Mouse (Mus musculus) heart, adult 8-10 months (tissue): Measurements from ENCODE around the gene Lbx2. TPM values are rescaled to one million over a fixed set of nuclear protein-coding genes. Genes with fewer than 3 reads are reported as not detected.

Experiments used
- DNase-seq: peaks from one replicate; pipeline ENCODE4 v3.0.0; 2022; ENCODE audit warnings: low spot score
- total RNA-seq, 4 experiments: library from RNA; stranded (reverse); gene quantifications; 2 replicates each; pipeline ENCODE4 v1.2.4; 2022

Gene Lbx2
- 1 to 10 TPM in 3 of 4 experiments, under 1 TPM in 1; 0.90 to 2.9 (median 1.3) TPM for total RNA-seq

GRCm38 (mm10) chr6:83086121-83087035 lies at the start of gene Lbx2:
TSS of gene Lbx2 (plus strand) at chr6:83086367.
- DNase-seq: no peak

DNA sequence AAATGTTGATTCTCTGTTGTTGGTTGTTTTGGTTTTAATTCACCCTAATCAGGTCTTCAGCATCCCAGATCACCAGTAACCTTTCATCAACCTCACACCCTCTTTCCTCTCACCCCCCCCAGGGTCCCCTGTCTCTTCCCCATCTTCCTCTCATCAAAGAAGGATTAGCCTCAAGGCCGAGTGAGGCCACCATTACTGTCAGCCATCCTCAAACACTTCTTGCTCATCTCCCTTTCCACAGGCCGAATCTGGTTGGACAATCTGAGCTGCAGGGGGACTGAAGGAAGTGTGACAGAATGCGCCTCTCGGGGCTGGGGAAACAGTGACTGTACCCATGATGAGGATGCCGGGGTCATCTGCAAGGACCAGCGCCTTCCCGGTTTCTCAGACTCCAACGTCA lies 49.0 kb upstream of the Lbx2 start:
- DNase-seq: no peak

GRCm38 (mm10) chr6:83038496-83039012 lies 47.6 kb upstream of the Lbx2 start:
- DNase-seq: peak; percentile 94

DNA sequence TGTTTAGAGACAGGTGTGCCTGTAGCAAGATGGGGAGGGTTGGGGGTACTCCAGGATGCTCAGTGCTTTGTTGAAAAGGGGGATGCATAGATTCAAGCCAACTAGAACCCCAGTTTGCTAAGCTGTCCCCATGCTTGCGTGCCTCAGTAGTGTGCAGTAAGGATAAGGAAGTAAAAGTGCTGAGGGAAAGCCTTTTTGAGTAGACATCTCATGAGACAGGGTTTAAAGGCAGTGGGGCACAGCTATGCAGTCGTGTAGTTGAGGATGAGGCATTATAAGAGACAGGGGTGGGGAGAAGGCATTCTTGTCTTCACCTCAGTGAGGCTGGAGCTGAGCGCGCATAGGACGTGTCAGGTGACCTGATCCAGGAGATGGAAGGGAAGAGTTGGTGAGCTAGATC lies 45.6 kb upstream of the Lbx2 start:
- DNase-seq: no peak

- no peak for DNase-seq
These were observed 42.6 kb upstream of the Lbx2 start for GRCm38 (mm10) chr6:83043561-83043960.

DNA sequence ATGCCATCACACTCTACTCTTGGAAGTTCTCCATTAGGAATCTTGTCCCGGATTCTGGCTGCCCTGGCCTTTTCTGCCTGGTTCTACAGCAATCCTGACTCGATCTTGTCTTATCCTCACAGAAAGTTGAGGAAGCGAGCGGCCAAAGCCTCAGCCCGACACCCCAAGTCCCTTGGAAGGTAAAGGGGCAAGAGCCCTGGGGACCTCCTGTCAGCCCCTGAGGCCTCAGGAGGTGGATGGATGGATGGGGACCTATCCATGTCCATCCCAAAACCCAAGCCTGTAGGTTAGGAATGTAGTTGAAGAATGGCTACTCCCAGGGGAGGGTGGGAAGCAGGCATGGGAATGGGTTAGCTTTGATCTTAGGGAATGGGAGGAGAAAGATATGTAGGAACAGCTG lies 42.2 kb upstream of the Lbx2 start:
- no peak for DNase-seq

GRCm38 (mm10) chr6:83044742-83045141 lies 41.4 kb upstream of the Lbx2 start:
- DNase-seq: peak; percentile 55

DNA sequence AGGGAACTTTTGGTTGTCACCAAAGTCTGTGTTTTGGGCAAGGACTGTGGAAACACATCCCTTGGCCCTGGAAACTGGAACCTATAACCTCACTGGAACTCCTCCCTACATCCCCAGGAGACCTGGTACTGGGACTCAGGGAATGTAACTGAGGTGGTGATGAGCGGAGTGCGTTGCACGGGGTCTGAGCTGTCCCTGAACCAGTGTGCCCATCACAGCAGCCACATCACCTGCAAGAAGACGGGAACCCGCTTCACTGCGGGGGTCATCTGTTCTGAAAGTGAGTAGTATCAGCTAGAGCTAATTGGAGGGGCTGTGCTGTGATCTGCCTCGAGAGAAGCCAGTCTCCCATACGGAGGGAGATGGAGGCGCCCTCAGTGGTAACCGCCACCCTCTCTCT lies 36.8 kb upstream of the Lbx2 start:
- DNase-seq: no peak

GRCm38 (mm10) chr6:83053136-83053960 lies 32.8 kb upstream of the Lbx2 start:
- no peak for DNase-seq

GRCm38 (mm10) chr6:83054074-83054851 lies 31.9 kb upstream of the Lbx2 start, which contains the start of gene Aup1:
TSS of gene Aup1 (plus strand) at chr6:83054521.
- DNase-seq: peak; percentile 96

- DNase-seq: no peak
These were observed 31.2 kb upstream of the Lbx2 start, which contains the start of gene Htra2 for GRCm38 (mm10) chr6:83054871-83055431. TSS of gene Htra2 (minus strand) at chr6:83055273.

DNA sequence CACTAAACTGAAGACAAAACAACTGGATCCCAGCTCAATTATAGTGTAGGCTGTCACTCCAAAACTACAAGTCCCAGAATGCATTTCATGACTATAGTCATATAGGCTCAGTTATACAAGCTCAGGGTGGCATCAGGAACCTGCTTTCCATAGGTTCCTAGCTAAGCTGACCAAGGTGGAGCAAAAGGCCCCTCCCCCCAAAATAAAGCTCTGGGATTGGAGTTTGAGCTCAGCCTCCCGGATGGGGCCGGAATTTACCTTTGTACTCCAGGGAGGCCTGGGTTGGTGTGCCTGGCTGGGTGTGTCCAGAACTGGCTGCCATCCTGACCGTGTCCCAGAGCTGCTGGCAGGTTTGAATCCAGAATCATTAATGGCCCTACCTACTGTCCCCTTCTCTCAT lies 28.4 kb upstream of the Lbx2 start, which contains the start of gene Dqx1:
Gene Dqx1, plus strand, starts transcription at position 55 of the 400 bp plus-strand sequence.
- no peak for DNase-seq

DNA sequence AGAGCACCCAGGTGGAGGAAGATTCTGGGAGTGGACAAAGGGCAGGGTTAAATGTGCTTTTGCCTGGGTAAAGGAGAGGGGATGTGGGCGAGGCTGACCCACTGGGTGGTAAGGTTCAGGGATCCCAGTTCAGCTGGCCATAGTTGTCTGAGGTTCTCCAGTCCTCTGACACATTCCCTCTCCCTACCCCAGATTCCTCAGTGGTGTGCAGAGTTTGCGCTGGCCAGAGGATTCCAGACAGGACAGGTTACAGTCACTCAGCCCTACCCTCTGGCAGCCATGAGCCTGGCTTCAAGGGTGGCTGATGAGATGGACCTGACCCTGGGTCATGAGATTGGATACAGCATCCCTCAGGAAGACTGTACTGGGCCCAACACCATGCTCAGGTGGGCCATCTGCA lies 27.4 kb upstream of the Lbx2 start:
- no peak for DNase-seq

DNA sequence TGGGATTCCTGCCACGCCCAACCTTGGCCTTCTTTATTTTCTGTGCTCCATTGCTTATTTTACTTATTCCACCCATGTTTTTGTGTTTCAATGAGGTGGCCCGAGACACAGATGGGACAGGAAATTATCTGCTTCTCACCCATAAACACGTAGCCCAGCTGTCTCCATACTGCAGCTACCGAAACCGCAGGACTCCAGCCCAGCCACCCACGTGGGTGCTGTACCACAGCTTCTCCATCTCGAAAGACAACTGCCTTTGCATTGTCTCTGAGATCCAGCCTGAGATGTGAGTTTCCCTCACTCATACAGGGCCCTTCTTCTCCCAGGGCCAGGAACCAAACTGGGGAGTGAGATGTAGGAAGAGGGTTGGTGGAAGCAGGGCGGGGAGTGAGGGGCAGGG lies 20.2 kb upstream of the Lbx2 start:
- no peak for DNase-seq

GRCm38 (mm10) chr6:83066441-83066840 lies 19.7 kb upstream of the Lbx2 start:
- DNase-seq: no peak

DNA sequence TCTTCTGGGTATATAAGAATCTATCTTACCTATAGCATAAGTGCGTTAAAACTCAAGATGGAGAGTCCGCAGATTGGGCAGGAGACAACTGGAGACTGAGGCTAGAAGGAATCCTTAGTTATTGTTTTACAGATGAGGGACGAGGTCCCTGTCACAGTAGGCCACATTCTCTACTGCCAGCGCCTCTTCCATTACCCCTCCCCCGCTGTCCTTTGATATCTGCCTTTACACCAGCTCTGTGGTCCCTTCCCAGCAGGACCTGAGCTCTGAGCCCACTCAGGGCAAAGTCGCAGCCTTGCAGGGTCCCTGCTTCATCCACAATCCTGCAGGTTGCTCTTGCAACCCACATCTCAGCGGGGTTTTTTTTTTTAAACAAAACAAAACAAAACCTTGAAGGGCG lies 17.9 kb upstream of the Lbx2 start:
- no peak for DNase-seq

- DNase-seq: no peak
These were observed 17.3 kb upstream of the Lbx2 start for GRCm38 (mm10) chr6:83068706-83069487.

DNA sequence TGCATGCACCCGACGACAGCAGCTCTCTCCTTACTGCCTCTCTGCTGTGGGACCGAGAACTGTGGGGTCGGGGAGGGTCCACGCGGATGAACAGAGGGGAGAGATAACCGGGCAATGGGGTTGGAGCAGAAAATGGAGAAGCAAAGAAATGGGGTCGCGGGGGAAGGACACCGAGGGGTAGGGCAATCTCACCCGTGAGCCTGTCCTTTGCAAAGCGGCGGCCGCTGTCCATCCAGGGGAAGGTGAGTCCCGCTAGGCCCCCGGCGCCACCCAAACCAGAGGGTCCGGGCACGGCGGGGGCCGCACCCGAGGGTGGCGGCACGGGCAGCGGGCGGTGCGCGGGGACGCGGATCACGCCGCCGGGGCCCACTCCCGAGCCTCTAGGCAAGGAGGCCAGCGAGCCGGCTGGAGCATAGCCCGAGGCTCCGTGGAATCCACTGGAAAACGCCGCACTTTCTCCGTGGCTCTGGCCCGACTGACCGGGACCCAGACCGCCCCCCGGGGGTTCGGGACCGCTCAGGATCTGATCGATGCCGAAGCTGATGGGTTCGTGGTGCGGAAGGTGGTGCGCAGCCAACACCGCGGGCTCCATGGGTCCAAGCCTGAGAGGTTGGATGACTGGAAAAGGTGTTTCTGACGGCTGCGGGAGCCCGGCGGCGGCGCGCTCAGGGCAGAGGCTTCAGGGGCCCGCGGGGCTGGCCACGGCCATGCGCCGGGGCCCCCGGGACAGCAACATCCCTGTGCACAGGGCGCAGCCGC lies 16.5 kb upstream of the Lbx2 start:
- no peak for DNase-seq

DNA sequence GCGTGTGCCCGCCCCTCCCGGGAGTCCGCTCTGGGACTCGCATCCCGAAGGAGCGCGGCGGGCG lies 16.1 kb upstream of the Lbx2 start, which contains the start of gene Tlx2:
Gene Tlx2, minus strand, starts transcription at position 47 of the 64 bp plus-strand sequence.
- DNase-seq: no peak
